Mouse (Mus musculus) stomach, embryonic 15.5 days (tissue): ENCODE measurements around the gene Fam49a. TPM values are rescaled to one million over a fixed set of nuclear protein-coding genes. Genes with fewer than 3 reads are reported as not detected.

ENCODE experiments used
- ATAC-seq: fragments of 200-750 bp; cut with Nextera tagmentation; 2 replicates; pipeline ENCODE4 v1.8.0; 2017; ENCODE audit warnings: low read depth, moderate number of reproducible peaks, moderate TSS enrichment; ENCODE audit not compliant: insufficient read depth, low FRiP score
- H3K27ac ChIP-seq: fragments of 300-500 bp; sonication (generic); 2 replicates; pipeline ENCODE4 v1.5.1; 2015; ENCODE audit warnings: mild to moderate bottlenecking, inconsistent platforms
- H3K27me3 ChIP-seq: fragments of 300-500 bp; sonication (generic); replicated peaks from 2 replicates; pipeline ENCODE4 v1.6.1; 2015; ENCODE audit warnings: inconsistent platforms
- H3K36me3 ChIP-seq: fragments of 300-500 bp; sonication (generic); 2 replicates; pipeline ENCODE4 v1.6.1; 2015; ENCODE audit warnings: inconsistent platforms
- H3K4me1 ChIP-seq: fragments of 300-500 bp; sonication (generic); 2 replicates; pipeline ENCODE4 v1.6.1; 2015; ENCODE audit warnings: inconsistent platforms
- H3K4me2 ChIP-seq: fragments of 300-500 bp; sonication (generic); 2 replicates; pipeline ENCODE4 v1.6.1; 2015; ENCODE audit warnings: mild to moderate bottlenecking, inconsistent platforms
- H3K4me3 ChIP-seq: fragments of 300-500 bp; sonication (generic); replicated peaks from 2 replicates; pipeline ENCODE4 v1.5.1; 2015; ENCODE audit warnings: inconsistent platforms
- H3K9ac ChIP-seq: fragments of 300-500 bp; sonication (generic); 2 replicates; pipeline ENCODE4 v1.6.1; 2015; ENCODE audit warnings: inconsistent platforms
- H3K9me3 ChIP-seq: fragments of 300-500 bp; sonication (generic); 2 replicates; pipeline ENCODE4 v1.6.1; 2016; ENCODE audit warnings: inconsistent platforms
- WGBS: fragments of 180-500 bp; shearing (Covaris S2); methylation state at CpG from one replicate; pipeline ENCODE4 v1.1.7; 2015; 5-methylcytosine and 5-hydroxymethylcytosine counted together
- polyA plus RNA-seq: library from polyadenylated mRNA; unstranded; fragments of >200 nt; fragmentation: Nextera tagmentation; extraction: Ambion mirVana; gene quantifications from 2 replicates; pipeline ENCODE4 v1.2.1, GENCODE M21; 2015

The Fam49a gene
- polyA plus RNA-seq, 1 experiment from 2014 or later = 10.4 TPM

DNA sequence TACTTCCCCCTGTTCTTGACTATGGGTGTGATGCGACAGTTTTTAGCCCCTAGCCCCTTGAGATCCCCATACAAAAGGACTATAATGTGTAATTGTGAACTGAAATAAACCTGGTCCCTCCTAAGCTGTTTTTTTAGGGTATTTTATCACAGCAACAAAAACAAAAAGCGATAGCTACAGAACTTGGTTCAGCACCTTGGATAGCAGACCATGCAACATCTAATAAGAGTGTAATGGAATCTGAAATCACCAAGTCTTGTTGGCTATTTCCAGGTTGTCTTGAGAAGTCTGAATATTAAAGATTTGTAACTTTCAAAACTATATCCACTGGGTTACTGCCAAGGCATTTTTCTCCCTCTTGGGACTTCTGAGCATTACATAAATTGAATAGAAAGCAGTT lies 117.1 kb downstream of the Fam49a start:
- Histone ChIP-seq H3K27ac (no peak overlapping the region), H3K4me2 (no peak overlapping the region), H3K9me3 (no peaks in the 10 kb centered on the region), H3K4me3 (no peak overlapping the region), H3K36me3 (no peaks in the 10 kb centered on the region), H3K27me3 (no peaks in the 10 kb centered on the region), H3K4me1 (no peaks in the 10 kb centered on the region), H3K9ac (no peak overlapping the region)
- 56% methylated on average over 2 of the region's 2 CpGs for WGBS
- ATAC-seq = no peak

DNA sequence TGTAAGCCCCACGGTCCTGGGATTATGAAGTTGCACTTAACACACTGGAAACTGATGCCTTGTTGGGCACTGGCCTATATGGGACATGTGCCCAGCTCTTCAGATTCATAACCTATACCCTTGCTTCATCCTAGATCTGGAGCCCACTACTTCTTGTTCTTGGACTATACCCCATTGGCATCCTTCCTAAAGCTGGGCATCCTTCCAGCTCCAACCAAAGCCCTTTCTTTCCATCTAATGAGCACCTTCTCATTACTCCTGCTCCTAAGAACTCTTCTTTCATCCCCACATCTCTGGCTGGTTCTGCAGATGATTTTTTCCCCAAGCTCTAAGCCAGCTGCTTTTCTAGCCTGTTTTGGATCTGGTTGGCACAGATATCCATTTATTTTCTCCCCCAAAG lies 127.3 kb downstream of the Fam49a start:
- WGBS = 86% methylated on average over 1 of the region's 1 CpGs
- no peaks in the 10 kb centered on the region for H3K9me3 ChIP-seq
- no peak overlapping the region for H3K27ac ChIP-seq
- H3K4me1 ChIP-seq = no peaks in the 10 kb centered on the region
- no peaks in the 10 kb centered on the region for H3K27me3 ChIP-seq
- H3K4me3 ChIP-seq = no peak overlapping the region
- no peaks in the 10 kb centered on the region for H3K36me3 ChIP-seq
- no peak overlapping the region for H3K9ac ChIP-seq
- no peak overlapping the region for H3K4me2 ChIP-seq
- ATAC-seq = no peak

DNA sequence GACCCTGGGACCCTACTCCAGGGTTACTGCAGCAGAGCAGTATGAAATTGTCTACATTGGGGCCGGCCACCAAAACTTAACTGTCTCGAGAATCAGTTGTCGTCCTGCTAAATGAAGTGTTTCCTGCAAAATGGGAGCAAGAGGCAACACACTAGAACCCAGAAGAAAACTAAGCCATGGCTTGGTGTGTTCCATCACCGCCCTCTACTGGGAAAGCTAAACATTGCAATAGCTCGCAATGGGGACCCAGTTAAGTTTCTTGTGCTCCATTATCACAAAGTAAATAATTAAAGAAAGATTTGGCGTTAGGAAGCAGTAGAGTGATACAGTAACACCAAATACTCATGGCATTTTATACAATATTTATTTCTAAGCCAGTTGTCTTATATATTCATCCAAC lies 134.3 kb downstream of the Fam49a start:
- Histone ChIP-seq H3K4me3 (no peak overlapping the region), H3K4me1 (no peaks in the 10 kb centered on the region), H3K27ac (no peak overlapping the region), H3K4me2 (no peak overlapping the region), H3K9me3 (no peaks in the 10 kb centered on the region), H3K27me3 (no peaks in the 10 kb centered on the region), H3K9ac (no peak overlapping the region), H3K36me3 (no peaks in the 10 kb centered on the region)
- 20% methylated on average over 6 of the region's 6 CpGs for WGBS
- ATAC-seq = no peak

GRCm38 (mm10) chr12:12401051-12401465 lies 139.1 kb downstream of the Fam49a start:
- 0 out of 2 replicates have a peak, but pooled peaks have one; percentile 28 for ATAC-seq
- Histone ChIP-seq H3K27me3 (no peaks in the 10 kb centered on the region), H3K9ac (no peak overlapping the region), H3K9me3 (no peaks in the 10 kb centered on the region), H3K4me3 (peak overlapping the region; percentile 26; the same call in 1 of the 2 replicates), H3K4me1 (no peaks in the 10 kb centered on the region), H3K27ac (no peak overlapping the region), H3K36me3 (no peaks in the 10 kb centered on the region), H3K4me2 (peak overlapping the region; percentile 59)
- 32% methylated on average over 9 of the region's 9 CpGs for WGBS

- H3K9me3 ChIP-seq = no peaks in the 10 kb centered on the region
- no peak overlapping the region for H3K9ac ChIP-seq
- no peaks in the 10 kb centered on the region for H3K36me3 ChIP-seq
- H3K4me2 ChIP-seq = peak overlapping the region; percentile 59
- WGBS = 12% methylated on average over 15 of the region's 15 CpGs
- H3K4me3 ChIP-seq = peak overlapping the region; percentile 26; the same call in 1 of the 2 replicates
- H3K27me3 ChIP-seq = no peaks in the 10 kb centered on the region
- no peaks in the 10 kb centered on the region for H3K4me1 ChIP-seq
- ATAC-seq = 0 out of 2 replicates have a peak, but pooled peaks have one; percentile 44
- no peak overlapping the region; the same call in 1 of the 2 replicates for H3K27ac ChIP-seq
Observed at GRCm38 (mm10) chr12:12401504-12401903, 139.6 kb downstream of the Fam49a start.

- no peaks in the 10 kb centered on the region for H3K27me3 ChIP-seq
- 36% methylated on average over 10 of the region's 10 CpGs for WGBS
- no peaks in the 10 kb centered on the region for H3K36me3 ChIP-seq
- no peak overlapping the region for H3K27ac ChIP-seq
- 0 out of 2 replicates have a peak, but pooled peaks have one; percentile 47 for ATAC-seq
- no peak overlapping the region for H3K4me2 ChIP-seq
- H3K4me1 ChIP-seq = no peaks in the 10 kb centered on the region
- no peak overlapping the region for H3K9ac ChIP-seq
- H3K4me3 ChIP-seq = no peak overlapping the region
- H3K9me3 ChIP-seq = no peaks in the 10 kb centered on the region
Observed at GRCm38 (mm10) chr12:12405491-12406110, 143.7 kb downstream of the Fam49a start.

- no peak overlapping the region for H3K27ac ChIP-seq
- H3K4me3 ChIP-seq = no peak overlapping the region
- H3K9ac ChIP-seq = no peak overlapping the region
- no peak for ATAC-seq
- WGBS = 62% methylated on average over 5 of the region's 5 CpGs
- H3K27me3 ChIP-seq = no peaks in the 10 kb centered on the region
- no peak overlapping the region for H3K4me2 ChIP-seq
- no peaks in the 10 kb centered on the region for H3K4me1 ChIP-seq
- H3K9me3 ChIP-seq = no peaks in the 10 kb centered on the region
- no peaks in the 10 kb centered on the region for H3K36me3 ChIP-seq
Observed at GRCm38 (mm10) chr12:12409044-12409443, 147.1 kb downstream of the Fam49a start.

- no peak for ATAC-seq
- Histone ChIP-seq H3K27me3 (no peaks in the 10 kb centered on the region), H3K27ac (no peak overlapping the region), H3K4me1 (no peaks in the 10 kb centered on the region), H3K9ac (no peak overlapping the region), H3K4me2 (no peak overlapping the region), H3K9me3 (no peaks in the 10 kb centered on the region), H3K36me3 (no peaks in the 10 kb centered on the region), H3K4me3 (no peak overlapping the region)
- 44% methylated on average over 5 of the region's 5 CpGs for WGBS
Observed at GRCm38 (mm10) chr12:12412674-12413073, 150.7 kb downstream of the Fam49a start.

GRCm38 (mm10) chr12:12420423-12420822 lies 158.5 kb downstream of the Fam49a start:
- no peaks in the 10 kb centered on the region for H3K27me3 ChIP-seq
- no peaks in the 10 kb centered on the region for H3K9me3 ChIP-seq
- H3K4me1 ChIP-seq = peaks cover 5% of the 10 kb centered on the region; the same call in 1 of the 2 replicates
- 6% methylated on average over 2 of the region's 2 CpGs for WGBS
- no peaks in the 10 kb centered on the region for H3K36me3 ChIP-seq
- H3K4me2 ChIP-seq = no peak overlapping the region
- H3K4me3 ChIP-seq = no peak overlapping the region
- H3K27ac ChIP-seq = no peak overlapping the region
- no peak overlapping the region for H3K9ac ChIP-seq
- no peak for ATAC-seq

DNA sequence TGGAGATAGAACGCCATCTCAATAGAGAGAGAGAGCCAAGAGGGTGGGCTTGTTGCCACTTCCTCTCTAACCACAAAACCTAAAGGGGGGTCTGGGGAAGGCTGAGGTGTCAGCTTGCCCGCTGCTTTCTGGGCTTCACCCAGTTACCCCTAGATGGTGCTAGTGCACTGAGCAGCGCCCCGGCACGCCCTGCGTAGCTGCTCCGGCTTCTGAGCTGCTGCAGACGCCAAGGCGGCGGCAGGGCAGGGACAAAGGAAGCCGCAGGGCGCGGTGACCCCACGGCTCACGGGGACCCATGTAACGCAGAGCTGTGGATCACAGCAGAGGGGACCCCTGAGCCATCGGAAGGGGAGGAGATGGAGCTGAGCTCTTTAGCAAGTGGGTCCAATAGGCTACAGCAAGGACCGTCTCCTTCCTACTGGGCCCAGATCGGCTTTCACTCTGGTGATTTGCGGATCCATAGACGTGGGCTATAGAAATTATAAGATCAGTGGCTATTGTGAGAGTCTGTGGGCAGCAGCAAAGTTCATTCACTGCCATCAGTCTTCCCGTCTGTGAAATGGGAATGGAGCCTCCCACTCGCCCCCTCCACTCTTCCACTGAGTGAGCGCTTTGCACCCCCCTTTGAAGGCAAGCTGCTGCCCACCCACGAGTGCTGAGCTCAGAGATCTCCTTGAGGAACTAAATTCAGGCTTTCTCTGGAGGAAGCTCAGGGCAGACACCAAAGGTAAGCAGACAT lies 159.1 kb downstream of the Fam49a start:
- Histone ChIP-seq H3K9ac (peak overlapping the region; percentile 59; the same call in 1 of the 2 replicates), H3K4me3 (peak overlapping the region; percentile 45), H3K27me3 (no peaks in the 10 kb centered on the region), H3K27ac (no peak overlapping the region), H3K36me3 (no peaks in the 10 kb centered on the region), H3K9me3 (no peaks in the 10 kb centered on the region), H3K4me1 (peaks cover 5% of the 10 kb centered on the region; the same call in 1 of the 2 replicates), H3K4me2 (peak overlapping the region; percentile 65)
- 12% methylated on average over 25 of the region's 25 CpGs for WGBS
- ATAC-seq = peak; percentile 94

- H3K4me2 ChIP-seq = peak overlapping the region; percentile 65; the same call in 1 of the 2 replicates
- no peak overlapping the region for H3K9ac ChIP-seq
Observed at GRCm38 (mm10) chr12:12421580-12421878, 159.6 kb downstream of the Fam49a start.

DNA sequence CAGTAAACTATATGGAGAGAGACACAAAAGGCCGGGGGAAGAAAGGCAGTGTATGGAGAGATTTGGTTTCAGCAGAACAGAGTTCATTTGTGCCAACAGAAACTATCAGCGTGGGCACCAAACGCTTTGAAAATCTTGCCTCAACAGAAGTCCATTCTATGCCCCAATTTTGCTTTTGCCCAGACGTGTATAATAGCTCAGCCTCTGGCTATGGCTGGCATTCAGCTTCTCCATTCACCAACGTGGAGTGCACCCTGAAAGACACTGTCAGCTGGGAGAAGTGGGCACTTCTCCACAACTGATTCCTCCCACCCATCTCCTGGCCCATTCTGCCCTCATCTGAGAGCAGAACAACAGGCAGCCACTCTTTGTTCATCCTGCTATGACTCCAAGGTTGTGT lies 163.2 kb downstream of the Fam49a start:
- no peak for ATAC-seq
- WGBS = 71% methylated on average over 5 of the region's 5 CpGs

More at GRCm38 (mm10) chr12:12421580-12421878, 159.6 kb downstream of the Fam49a start:
- Histone ChIP-seq H3K4me1 (peaks cover 5% of the 10 kb centered on the region; the same call in 1 of the 2 replicates), H3K4me3 (no peak overlapping the region; the same call in 1 of the 2 replicates), H3K36me3 (no peaks in the 10 kb centered on the region), H3K27me3 (no peaks in the 10 kb centered on the region), H3K27ac (no peak overlapping the region), H3K9me3 (no peaks in the 10 kb centered on the region)
- no peak for ATAC-seq
- WGBS = 93% methylated on average over 8 of the region's 8 CpGs

More for the DNA sequence above, 163.2 kb downstream of the Fam49a start:
- Histone ChIP-seq H3K9me3 (no peaks in the 10 kb centered on the region), H3K27ac (no peak overlapping the region), H3K27me3 (no peaks in the 10 kb centered on the region), H3K4me2 (no peak overlapping the region), H3K4me3 (no peak overlapping the region), H3K4me1 (peaks cover 5% of the 10 kb centered on the region; the same call in 1 of the 2 replicates), H3K9ac (no peak overlapping the region), H3K36me3 (no peaks in the 10 kb centered on the region)
